Mouse (Mus musculus) cerebellum, adult 2 months (tissue): ENCODE measurements around the gene Olfr67. TPM values are rescaled to one million over a fixed set of nuclear protein-coding genes. Genes with fewer than 3 reads are reported as not detected.
"Not testable (repeated sequence)": the region's sequence is repeated elsewhere in the genome, so short reads cannot be mapped to it uniquely, and the experiment has no call there.

Source experiments
- DNase-seq, 2 experiments: peaks; one replicate each; pipeline ENCODE4 v3.0.0; 2021
- H3K27ac ChIP-seq: fragments of 200-500 bp; 2 replicates; pipeline ENCODE4 v1.5.1; 2012; ENCODE audit warnings: low read length, control low read depth, inconsistent platforms; ENCODE audit not compliant: insufficient read depth
- H3K27me3 ChIP-seq: fragments of 200-500 bp; 2 replicates; pipeline ENCODE4 v1.6.1; 2012; ENCODE audit warnings: inconsistent platforms, mild to moderate bottlenecking, low read length, moderate library complexity; ENCODE audit not compliant: control insufficient read depth, insufficient read depth
- H3K4me1 ChIP-seq: fragments of 200-500 bp; 2 replicates; pipeline ENCODE4 v1.6.1; 2011; ENCODE audit warnings: low read length; ENCODE audit not compliant: control insufficient read depth, insufficient read depth
- H3K4me3 ChIP-seq: fragments of 200-500 bp; replicated peaks from 2 replicates; pipeline ENCODE3; 2011; ENCODE audit warnings: mild to moderate bottlenecking, low read depth, low read length, control low read depth; ENCODE audit not compliant: insufficient read depth
- CTCF ChIP-seq: fragments of 200-500 bp; IDR thresholded peaks from 2 replicates; pipeline ENCODE4 v1.5.1; 2011; ENCODE audit warnings: low read depth, mild to moderate bottlenecking, control low read depth, low read length, moderate library complexity, borderline replicate concordance; ENCODE audit not compliant: insufficient read depth
- POLR2A ChIP-seq: fragments of 200-500 bp; IDR thresholded peaks from 2 replicates; pipeline ENCODE4 v1.6.1; 2011; ENCODE audit warnings: low read length, control low read depth, borderline replicate concordance; ENCODE audit not compliant: insufficient read depth
- WGBS: fragments of 180-500 bp; shearing (Covaris S2); methylation state at CpG from one replicate; pipeline ENCODE4 v1.1.7; 2018; 5-methylcytosine and 5-hydroxymethylcytosine counted together
- polyA plus RNA-seq: library from polyadenylated mRNA; depleted of rRNA; stranded (reverse); fragments of >200 nt; gene quantifications from 2 replicates; pipeline ENCODE4 v1.2.3, GENCODE M21; 2012

The Olfr67 gene
- polyA plus RNA-seq, 1 experiment = not detected

DNA sequence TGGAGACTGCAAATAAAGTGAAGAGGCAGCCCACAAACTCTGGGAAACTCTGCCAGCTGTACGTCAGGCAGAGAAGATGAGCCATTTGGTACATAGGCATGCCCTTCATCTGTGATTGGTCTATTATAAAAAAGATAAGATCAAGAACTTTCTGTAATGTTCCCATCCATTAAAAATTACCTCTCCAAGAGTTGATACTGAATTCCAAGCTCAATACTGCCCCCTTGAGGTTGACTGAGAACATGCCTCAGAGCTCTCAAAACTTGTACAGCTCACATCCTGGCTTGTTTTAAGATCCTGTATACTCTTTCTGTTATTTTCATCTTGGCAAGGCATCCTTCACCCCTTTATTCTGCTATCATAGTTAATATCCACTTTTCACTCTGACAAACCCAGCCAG is 15.2 kb upstream of the Olfr67 start:
- Histone ChIP-seq H3K27ac (no peak overlapping the region), H3K27me3 (no peaks in the 10 kb centered on the region), H3K4me3 (no peak overlapping the region), H3K4me1 (no peaks in the 10 kb centered on the region)
- 49% methylated on average over 1 of the region's 1 CpGs for WGBS
- TF ChIP-seq POLR2A (no peak), CTCF (no peak)
- DNase-seq = peak in 1 of 2 experiments; percentile 1

- no peak overlapping the region for H3K27ac ChIP-seq
- TF ChIP-seq CTCF (no peak), POLR2A (no peak)
- WGBS = 33% methylated on average over 4 of the region's 4 CpGs
- no peak overlapping the region for H3K4me3 ChIP-seq
- no peaks in the 10 kb centered on the region for H3K27me3 ChIP-seq
- no peaks in the 10 kb centered on the region for H3K4me1 ChIP-seq
- no peak for DNase-seq
These were observed 1.2 kb upstream of the Olfr67 start for GRCm38 (mm10) chr7:103792669-103793388.

GRCm38 (mm10) chr7:103779598-103779997 is 12.0 kb downstream of the Olfr67 start, which contains the start of gene Olfr68:
Gene Olfr68, minus strand, starts transcription at chr7:103779698.
- Histone ChIP-seq H3K27me3 (no peaks in the 10 kb centered on the region), H3K4me1 (no peaks in the 10 kb centered on the region), H3K27ac (no peak within 1 kb of the TSS), H3K4me3 (no peak within 1 kb of the TSS)
- no peak for TF ChIP-seq CTCF
- no peak for TF ChIP-seq POLR2A
- DNase-seq = no peak
- WGBS = 79% methylated on average over 3 of the region's 3 CpGs

GRCm38 (mm10) chr7:103777652-103778051 is 14.0 kb downstream of the Olfr67 start:
- H3K27me3 ChIP-seq, H3K4me1 ChIP-seq, H3K4me3 ChIP-seq, DNase-seq, H3K27ac ChIP-seq: not testable (repeated sequence)
- 77% methylated on average over 4 of the region's 4 CpGs for WGBS

DNA sequence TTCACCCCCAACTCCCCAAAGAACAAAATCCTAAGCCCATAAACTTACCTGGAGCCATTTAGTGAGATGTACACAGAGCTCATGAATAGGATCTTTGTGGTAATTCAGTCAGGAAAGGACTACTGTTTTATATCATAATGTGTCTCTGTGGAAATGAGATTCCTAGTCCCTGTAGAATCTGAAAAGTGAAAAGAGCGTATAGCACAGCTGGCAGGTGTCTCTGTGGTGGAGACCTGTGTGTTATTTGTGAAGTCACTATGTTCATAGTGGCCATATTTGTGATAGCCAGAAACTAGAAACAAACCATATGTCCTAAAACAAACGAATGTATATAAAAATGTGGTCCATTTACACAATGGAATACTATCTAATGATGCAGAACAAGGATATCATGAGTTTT is 20.1 kb downstream of the Olfr67 start, which contains the start of gene Olfr69:
Gene Olfr69, minus strand, starts transcription at position 101 of the 400 bp plus-strand sequence.
- TF ChIP-seq POLR2A (no peak), CTCF (no peak)
- Histone ChIP-seq H3K4me3 (no peak within 1 kb of the TSS), H3K27me3 (no peaks in the 10 kb centered on the region), H3K4me1 (no peaks in the 10 kb centered on the region), H3K27ac (no peak within 1 kb of the TSS)
- 66% methylated on average over 2 of the region's 2 CpGs for WGBS
- no peak for DNase-seq

- H3K27ac ChIP-seq, H3K4me3 ChIP-seq, H3K27me3 ChIP-seq, H3K4me1 ChIP-seq, DNase-seq: not testable (repeated sequence)
- WGBS = 86% methylated on average over 6 of the region's 6 CpGs
These were observed 23.9 kb downstream of the Olfr67 start for GRCm38 (mm10) chr7:103767687-103768086.

DNA sequence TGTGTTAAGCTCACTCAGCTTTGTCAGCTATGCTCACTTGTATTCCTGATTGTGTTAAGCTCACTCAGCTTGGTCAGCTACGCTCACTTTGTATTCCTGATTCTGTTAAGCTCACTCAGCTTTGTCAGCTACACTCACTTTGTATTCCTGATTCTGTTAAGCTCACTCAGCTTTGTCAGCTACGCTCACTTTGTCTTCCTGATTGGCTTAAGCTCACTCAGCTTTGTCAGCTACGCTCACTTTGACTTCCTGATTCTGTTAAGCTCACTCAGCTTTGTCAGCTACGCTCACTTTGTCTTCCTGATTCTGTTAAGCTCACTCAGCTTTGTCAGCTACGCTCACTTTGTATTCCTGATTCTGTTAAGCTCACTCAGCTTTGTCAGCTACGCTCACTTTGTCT is 29.4 kb downstream of the Olfr67 start:
- not testable (repeated sequence) for H3K4me3 ChIP-seq, DNase-seq, H3K4me1 ChIP-seq, H3K27me3 ChIP-seq, H3K27ac ChIP-seq
- WGBS = 84% methylated on average over 6 of the region's 6 CpGs

- TF ChIP-seq CTCF = no peak
- TF ChIP-seq POLR2A = no peak
- no peak within 1 kb of the TSS for H3K4me3 ChIP-seq
- H3K4me1 ChIP-seq = no peaks in the 10 kb centered on the region
- no peak for DNase-seq
- no peak within 1 kb of the TSS for H3K27ac ChIP-seq
- H3K27me3 ChIP-seq = no peaks in the 10 kb centered on the region
- WGBS = 37% methylated on average over 2 of the region's 2 CpGs
These were observed 34.4 kb downstream of the Olfr67 start, which contains the start of gene Olfr630 for GRCm38 (mm10) chr7:103757233-103757632. Gene Olfr630, minus strand, starts transcription at chr7:103757333.
